Mouse (Mus musculus) liver, embryonic 14.5 days (tissue): ENCODE results near the gene Ubtf. TPM values are rescaled to one million over a fixed set of nuclear protein-coding genes. Genes with fewer than 3 reads are reported as not detected.

Experiments
- ATAC-seq: fragments of 200-750 bp; cut with Nextera tagmentation; 2 replicates; pipeline ENCODE4 v1.8.0; 2017; ENCODE audit warnings: moderate number of reproducible peaks, mild to moderate bottlenecking, moderate library complexity; ENCODE audit not compliant: insufficient read depth
- DNase-seq, 3 experiments: peaks; one replicate each; pipeline ENCODE4 v3.0.0-alpha.2; 2012 to 2013; ENCODE audit warnings: low read depth in 3 of 3, low spot score in 3 of 3
- H3K27ac ChIP-seq: fragments of 300-500 bp; sonication (generic); 2 replicates; pipeline ENCODE4 v1.5.1; 2014; ENCODE audit warnings: moderate library complexity, mild to moderate bottlenecking, control low read depth, inconsistent platforms
- H3K27me3 ChIP-seq: fragments of 300-500 bp; sonication (generic); 2 replicates; pipeline ENCODE4 v1.6.1; 2014; ENCODE audit warnings: mild to moderate bottlenecking, low read length, moderate library complexity; ENCODE audit not compliant: control insufficient read depth, insufficient read depth
- H3K36me3 ChIP-seq: fragments of 300-500 bp; sonication (generic); replicated peaks from 2 replicates; pipeline ENCODE4 v1.6.1; 2014; ENCODE audit warnings: low read depth; ENCODE audit not compliant: control insufficient read depth, insufficient read depth
- H3K4me1 ChIP-seq, 2 experiments: fragments of 200-500 bp in 1 of 2; fragments of 300-500 bp in 1 of 2; sonication (generic) in 1 of 2; replicated peaks; 2 replicates each; pipeline ENCODE4 v1.6.1; 2012 to 2014; ENCODE audit warnings: antibody characterized with exemption in 1 of 2, inconsistent platforms in 1 of 2, low read length in 1 of 2; ENCODE audit not compliant: control insufficient read depth in 2 of 2, insufficient read depth in 2 of 2
- H3K4me2 ChIP-seq: fragments of 300-500 bp; sonication (generic); 2 replicates; pipeline ENCODE4 v1.6.1; 2014; ENCODE audit warnings: low read depth, mild to moderate bottlenecking, control low read depth, moderate library complexity
- H3K4me3 ChIP-seq, 2 experiments: fragments of 200-500 bp in 1 of 2; fragments of 300-500 bp in 1 of 2; sonication (generic) in 1 of 2; 2 replicates each; pipeline ENCODE4 v1.5.1; 2012 to 2014; ENCODE audit warnings: low read depth in 2 of 2, low read length in 2 of 2, mild to moderate bottlenecking in 2 of 2, control low read depth in 1 of 2, inconsistent platforms in 1 of 2, moderate library complexity in 1 of 2; ENCODE audit not compliant: insufficient read depth in 1 of 2
- H3K9ac ChIP-seq: fragments of 300-500 bp; sonication (generic); replicated peaks from 2 replicates; pipeline ENCODE4 v1.6.1; 2014; ENCODE audit warnings: mild to moderate bottlenecking, control low read depth, moderate library complexity
- H3K9me3 ChIP-seq: fragments of 300-500 bp; sonication (generic); 2 replicates; pipeline ENCODE4 v1.6.1; 2016; ENCODE audit warnings: low read length, mixed read lengths; ENCODE audit not compliant: control insufficient read depth
- CTCF ChIP-seq: IDR thresholded peaks from 2 replicates; pipeline ENCODE4 v1.5.1; 2016; ENCODE audit warnings: antibody characterized with exemption, low read depth, control low read depth
- EP300 ChIP-seq: IDR thresholded peaks from 2 replicates; pipeline ENCODE4 v1.6.1; 2016; ENCODE audit warnings: antibody characterized with exemption, low read depth
- WGBS: fragments of 180-500 bp; shearing (Covaris S2); extraction: QIAGEN DNeasy Blood & Tissue Kit; methylation state at CpG from one replicate; pipeline ENCODE4 v1.1.7; 2014; ENCODE audit not compliant: insufficient replicate concordance; 5-methylcytosine and 5-hydroxymethylcytosine counted together
- polyA plus RNA-seq, 2 experiments: library from polyadenylated mRNA; depleted of rRNA in 1 of 2; stranded (reverse) in 1 of 2; unstranded in 1 of 2; fragments of >200 nt; fragmentation: Nextera tagmentation in 1 of 2; extraction: Ambion mirVana in 1 of 2; gene quantifications; 2 replicates each; pipeline versions ENCODE4 v1.2.1 to v1.2.3; 2012 to 2014

Gene Ubtf
- polyA plus RNA-seq, 2 experiments, result 34.7 to 42.5 TPM

DNA sequence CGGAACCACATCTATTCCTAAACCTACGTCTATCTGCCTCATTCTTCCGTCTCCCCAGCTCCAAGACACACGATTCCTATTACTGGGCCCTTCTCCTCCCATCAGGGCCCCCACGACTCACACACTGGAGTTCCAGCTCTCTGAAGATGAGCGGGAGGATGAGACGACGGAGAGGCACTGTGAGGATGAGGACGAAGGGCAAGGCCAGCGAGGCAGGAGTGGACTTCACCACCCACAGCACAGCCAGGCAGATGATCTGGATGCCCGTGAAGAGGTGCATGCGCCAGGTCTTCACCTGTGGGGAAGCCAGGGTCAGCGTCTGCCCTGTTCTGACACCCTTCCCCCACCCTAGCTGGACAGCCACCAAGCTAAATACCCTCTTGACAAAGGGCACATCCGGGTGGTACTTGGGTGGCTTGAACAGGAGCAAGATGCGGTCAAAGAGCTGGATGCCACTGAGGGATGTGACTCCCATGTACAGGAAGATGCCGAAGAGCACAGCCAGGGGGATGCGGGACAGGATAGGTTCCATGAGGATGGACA, 31.5 kb upstream of the Ubtf start:
- DNase-seq (no peak), ATAC-seq (no peak)
- Histone ChIP-seq H3K9ac (no peak overlapping the region), H3K27ac (no peak overlapping the region), H3K27me3 (no peaks in the 10 kb centered on the region), H3K36me3 (peaks cover 74% of the 10 kb centered on the region), H3K9me3 (no peaks in the 10 kb centered on the region), H3K4me1 (peaks cover 0 to 9% of the 10 kb centered on the region in 2 experiments; a peak in 2 of 4 replicates), H3K4me2 (no peak overlapping the region), H3K4me3 (no peak overlapping the region)
- 0 out of 2 replicates have a peak, but pooled peaks have one; percentile 4 for TF ChIP-seq EP300
- no peak for TF ChIP-seq CTCF
- WGBS, result 85% methylated on average over 17 of the region's 17 CpGs

DNA sequence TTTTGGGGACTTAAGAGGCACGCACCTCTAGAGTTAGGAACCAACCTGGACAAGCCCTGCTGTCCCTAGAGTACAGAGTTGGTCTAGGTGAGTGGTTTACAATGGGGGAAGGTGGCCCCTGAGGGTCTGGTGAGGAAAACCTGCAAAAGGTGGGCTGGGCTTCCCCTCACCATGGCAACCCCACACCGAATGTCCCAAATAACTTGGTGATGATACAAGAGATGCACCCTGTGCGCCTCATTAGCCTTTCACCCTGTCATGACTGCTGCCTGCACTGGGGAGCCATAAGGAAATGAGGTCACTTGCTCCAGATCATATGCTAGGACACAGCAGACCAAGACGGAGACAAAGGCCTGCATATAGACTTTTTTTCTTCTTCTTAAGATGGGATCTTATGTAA, 30.9 kb upstream of the Ubtf start:
- H3K27ac ChIP-seq, result no peak overlapping the region
- H3K4me1 ChIP-seq, result peaks cover 0 to 4% of the 10 kb centered on the region in 2 experiments; a peak in 1 of 4 replicates
- DNase-seq (no peak), ATAC-seq (no peak)
- H3K4me3 ChIP-seq, result no peak overlapping the region
- no peaks in the 10 kb centered on the region for H3K27me3 ChIP-seq
- 79% methylated on average over 4 of the region's 4 CpGs for whole genome bisulfite sequencing
- peaks cover 67% of the 10 kb centered on the region for H3K36me3 ChIP-seq
- no peak overlapping the region for H3K9ac ChIP-seq
- TF ChIP-seq CTCF (no peak), EP300 (0 out of 2 replicates have a peak, but pooled peaks have one; percentile 10)
- no peaks in the 10 kb centered on the region for H3K9me3 ChIP-seq
- H3K4me2 ChIP-seq, result no peak overlapping the region

DNA sequence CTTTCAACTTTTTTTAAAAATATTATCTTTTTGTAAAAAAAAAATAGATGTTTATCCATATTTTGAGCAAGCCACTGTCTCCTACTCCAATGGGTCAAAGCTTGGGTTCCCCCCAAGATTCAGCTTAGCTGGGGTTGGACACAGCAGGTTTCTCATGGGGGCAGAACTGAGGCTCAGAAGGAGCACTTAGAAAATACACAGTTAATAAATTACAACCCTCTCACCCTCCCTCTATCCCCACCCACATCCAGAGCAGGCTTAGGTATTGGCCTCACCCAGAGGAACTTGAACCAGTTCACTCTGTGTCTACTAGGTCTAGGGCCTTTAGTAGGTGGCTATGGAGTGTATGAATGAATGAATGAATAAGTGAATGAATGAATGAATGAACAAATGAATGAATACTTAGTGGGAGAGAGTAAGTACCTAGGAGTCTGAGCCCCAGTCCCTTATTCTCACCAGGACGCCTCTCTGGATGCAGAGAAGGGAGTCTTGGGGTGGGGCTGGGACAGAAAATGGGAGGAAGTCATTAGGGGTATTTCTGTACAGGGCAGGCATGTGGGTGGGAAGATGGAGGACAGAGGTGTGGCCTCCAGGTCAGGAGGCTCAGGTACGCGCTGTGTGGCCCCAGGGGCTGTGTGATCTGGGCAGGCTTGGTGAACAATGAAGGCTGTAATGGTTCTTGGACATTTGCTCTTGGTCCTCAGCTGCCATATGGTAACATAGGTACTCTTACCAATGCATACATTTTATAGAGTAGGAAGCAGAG, 29.8 kb upstream of the Ubtf start:
- DNase-seq, result no peak
- H3K27ac ChIP-seq, result no peak overlapping the region; the same call in 1 of the 2 replicates
- peaks cover 57% of the 10 kb centered on the region for H3K36me3 ChIP-seq
- 88% methylated on average over 3 of the region's 3 CpGs for WGBS
- H3K9ac ChIP-seq, result no peak overlapping the region
- no peak overlapping the region for H3K4me3 ChIP-seq
- peaks cover 0 to 4% of the 10 kb centered on the region in 2 experiments; a peak in 1 of 4 replicates for H3K4me1 ChIP-seq
- H3K9me3 ChIP-seq, result no peaks in the 10 kb centered on the region
- no peaks in the 10 kb centered on the region for H3K27me3 ChIP-seq
- ATAC-seq, result no peak
- H3K4me2 ChIP-seq, result no peak overlapping the region
- no peak for TF ChIP-seq CTCF
- peak; percentile 20 for TF ChIP-seq EP300

DNA sequence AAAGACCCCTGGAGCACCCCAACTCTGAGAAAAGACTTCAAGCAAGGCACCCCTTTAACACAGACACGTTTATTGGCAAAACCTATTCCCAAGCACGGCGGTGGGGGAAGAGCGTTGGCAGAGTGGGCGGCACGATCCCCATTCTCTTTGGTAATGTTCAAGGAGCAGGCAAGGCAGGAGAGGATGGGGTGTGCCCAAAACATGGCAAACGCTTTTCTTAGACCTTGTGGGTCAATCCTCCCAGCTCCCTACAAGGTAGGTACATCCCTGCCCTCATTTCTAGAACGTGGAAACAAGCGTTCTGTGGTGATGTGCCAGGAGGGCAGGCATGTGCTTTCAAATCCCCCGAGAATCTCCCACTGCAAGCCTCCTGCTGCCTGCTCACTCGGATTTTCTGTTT, 29.2 kb upstream of the Ubtf start:
- DNase-seq (no peak), ATAC-seq (peak; percentile 1; the same call in 1 of the 2 replicates)
- Histone ChIP-seq H3K36me3 (peaks cover 51% of the 10 kb centered on the region), H3K9me3 (no peaks in the 10 kb centered on the region), H3K27ac (no peak overlapping the region), H3K4me3 (no peak overlapping the region), H3K4me2 (no peak overlapping the region), H3K9ac (no peak overlapping the region), H3K4me1 (peaks cover 0 to 1% of the 10 kb centered on the region in 2 experiments; a peak in 1 of 4 replicates), H3K27me3 (no peaks in the 10 kb centered on the region)
- WGBS, result 82% methylated on average over 11 of the region's 11 CpGs
- TF ChIP-seq EP300, result no peak; the same call in 1 of the 2 replicates
- no peak for TF ChIP-seq CTCF

DNA sequence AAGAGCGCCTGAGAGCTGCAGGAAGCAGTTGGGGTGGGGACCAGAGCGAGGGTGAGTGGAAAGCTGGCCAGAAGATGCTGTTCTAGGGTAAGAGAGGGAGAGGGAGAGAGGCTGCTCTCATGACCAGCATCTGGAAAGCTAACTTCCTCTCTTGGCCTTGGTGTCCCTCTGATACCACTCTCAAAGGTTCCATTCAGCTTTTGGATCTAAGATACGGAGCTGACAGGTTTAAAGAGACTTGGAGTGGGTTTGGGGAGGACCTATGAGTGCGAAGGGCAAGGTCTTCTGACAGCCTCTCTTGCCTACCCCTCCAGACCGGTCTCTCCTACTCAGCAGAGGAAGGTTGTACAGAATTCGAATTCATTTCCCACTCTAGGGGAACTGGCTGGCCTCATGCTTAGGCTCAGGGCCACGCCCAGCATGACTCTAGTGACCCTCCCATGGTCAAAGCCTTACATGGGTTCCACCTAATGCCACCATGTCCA, 28.6 kb upstream of the Ubtf start:
- H3K4me1 ChIP-seq, result no peaks in the 10 kb centered on the region
- peak; percentile 56 for ATAC-seq

More for the DNA sequence above, 28.6 kb upstream of the Ubtf start:
- H3K4me2 ChIP-seq, result no peak overlapping the region
- no peak for TF ChIP-seq CTCF
- no peak; the same call in 1 of the 2 replicates for TF ChIP-seq EP300
- peak overlapping the region; percentile 56 for H3K27ac ChIP-seq
- no peak for DNase-seq
- H3K4me3 ChIP-seq, result no peak overlapping the region
- no peaks in the 10 kb centered on the region for H3K9me3 ChIP-seq
- peaks cover 44% of the 10 kb centered on the region for H3K36me3 ChIP-seq
- 80% methylated on average over 7 of the region's 7 CpGs for WGBS
- H3K27me3 ChIP-seq, result no peaks in the 10 kb centered on the region
- no peak overlapping the region for H3K9ac ChIP-seq
